Mouse (Mus musculus): ENCODE data around the gene Irf7.
A peak's percentile ranks its signal among the peaks of the same experiment; 100 is the strongest.

Irf7 gene

DNA sequence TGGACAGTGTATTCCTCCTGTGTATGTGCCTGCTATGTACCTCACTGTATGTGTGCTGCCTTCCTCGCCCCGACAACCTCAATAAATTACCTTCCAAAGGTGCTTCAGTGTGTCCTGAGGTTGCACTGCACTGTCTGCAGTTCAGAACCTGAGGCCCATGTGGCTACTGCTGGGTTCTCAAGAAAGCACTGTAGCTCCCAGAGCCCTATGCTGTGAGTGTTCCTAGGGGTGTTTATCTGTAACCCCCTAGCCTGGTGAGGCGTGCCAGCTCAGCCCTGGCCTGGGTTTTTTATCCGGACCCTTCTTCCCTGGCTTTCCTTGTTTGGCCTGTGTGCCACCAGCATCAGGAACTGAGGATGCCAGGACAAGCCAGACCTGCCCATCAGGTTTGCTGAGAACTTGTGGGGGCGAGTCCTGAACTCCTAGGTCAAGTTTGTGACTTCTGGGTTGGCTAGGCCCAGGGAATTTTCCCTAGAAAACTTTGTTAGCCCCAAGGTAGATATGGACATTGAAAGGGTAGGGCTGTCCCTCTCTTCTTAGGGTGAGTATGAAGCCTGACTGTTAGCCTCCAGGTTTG lies 47.6 kb downstream of the Irf7 start:
- no peak for DNase-seq

DNA sequence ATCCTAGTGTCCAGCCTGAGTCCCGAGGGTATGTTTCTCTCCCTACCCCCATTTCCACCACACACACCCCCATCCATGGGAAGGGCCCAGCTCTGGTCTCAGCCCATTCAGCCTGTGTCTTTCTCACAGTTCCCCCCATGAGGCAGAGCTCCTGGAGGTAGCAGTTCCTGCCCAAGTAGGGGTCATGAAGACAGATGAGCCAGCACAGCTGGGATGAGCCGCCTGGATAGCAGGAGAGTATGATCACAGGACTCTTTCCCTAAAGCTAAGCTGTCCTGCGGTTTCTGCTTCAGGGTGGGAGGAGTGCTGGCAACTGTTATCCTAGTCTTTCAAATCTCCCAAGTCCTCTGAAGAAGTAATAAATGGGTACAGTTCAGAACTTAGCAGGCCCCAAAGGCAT lies 48.1 kb downstream of the Irf7 start:
- DNase-seq = no peak

DNA sequence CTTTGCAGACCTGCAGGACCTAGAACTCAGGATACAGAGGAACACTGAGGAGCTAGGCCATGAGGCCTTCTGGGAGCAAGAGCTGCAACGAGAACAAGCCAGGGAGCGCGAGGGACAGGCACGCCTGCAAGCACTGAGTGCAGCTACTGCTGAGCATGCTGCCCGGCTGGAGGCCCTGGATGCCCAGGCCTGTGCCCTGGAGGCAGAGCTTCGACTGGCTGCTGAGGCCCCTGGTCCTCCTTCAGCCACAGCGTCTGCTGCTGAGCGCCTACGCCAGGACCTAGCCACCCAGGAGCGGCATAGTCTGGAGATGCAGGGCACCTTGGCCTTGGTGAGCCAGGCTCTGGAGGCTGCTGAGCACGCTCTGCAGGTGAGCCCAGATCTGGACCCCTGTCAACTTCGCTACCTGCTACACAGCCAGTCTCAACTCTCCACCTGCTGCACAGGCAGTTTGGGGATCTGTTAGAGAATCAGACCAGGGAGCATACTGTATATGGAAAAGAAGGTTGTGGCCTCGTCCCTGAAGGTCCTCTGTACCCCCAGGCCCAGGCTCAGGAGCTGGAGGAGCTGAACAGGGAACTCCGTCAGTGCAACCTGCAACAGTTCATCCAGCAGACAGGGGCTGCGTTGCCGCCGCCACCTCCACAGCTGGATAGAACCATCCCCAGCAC lies 48.8 kb downstream of the Irf7 start:
- DNase-seq = no peak

DNA sequence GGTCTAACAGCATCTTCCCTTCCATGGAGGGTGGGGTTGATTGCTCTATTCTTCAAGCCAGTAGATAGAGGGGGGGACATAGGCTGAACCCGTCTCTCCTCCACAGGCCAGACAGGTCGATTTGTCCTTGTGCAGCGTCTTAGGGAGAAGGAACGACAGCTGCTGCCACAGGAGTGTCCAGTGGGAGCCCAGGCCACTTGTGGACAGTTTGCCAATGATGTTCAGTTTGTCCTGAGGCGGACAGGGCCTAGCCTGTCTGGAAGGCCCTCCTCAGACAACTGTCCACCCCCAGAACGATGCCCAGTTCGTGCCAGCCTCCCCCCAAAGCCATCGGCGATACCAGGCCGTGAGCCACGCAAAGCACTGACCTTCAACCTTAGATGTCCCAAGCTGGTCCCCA lies 49.4 kb downstream of the Irf7 start:
- DNase-seq = no peak

DNA sequence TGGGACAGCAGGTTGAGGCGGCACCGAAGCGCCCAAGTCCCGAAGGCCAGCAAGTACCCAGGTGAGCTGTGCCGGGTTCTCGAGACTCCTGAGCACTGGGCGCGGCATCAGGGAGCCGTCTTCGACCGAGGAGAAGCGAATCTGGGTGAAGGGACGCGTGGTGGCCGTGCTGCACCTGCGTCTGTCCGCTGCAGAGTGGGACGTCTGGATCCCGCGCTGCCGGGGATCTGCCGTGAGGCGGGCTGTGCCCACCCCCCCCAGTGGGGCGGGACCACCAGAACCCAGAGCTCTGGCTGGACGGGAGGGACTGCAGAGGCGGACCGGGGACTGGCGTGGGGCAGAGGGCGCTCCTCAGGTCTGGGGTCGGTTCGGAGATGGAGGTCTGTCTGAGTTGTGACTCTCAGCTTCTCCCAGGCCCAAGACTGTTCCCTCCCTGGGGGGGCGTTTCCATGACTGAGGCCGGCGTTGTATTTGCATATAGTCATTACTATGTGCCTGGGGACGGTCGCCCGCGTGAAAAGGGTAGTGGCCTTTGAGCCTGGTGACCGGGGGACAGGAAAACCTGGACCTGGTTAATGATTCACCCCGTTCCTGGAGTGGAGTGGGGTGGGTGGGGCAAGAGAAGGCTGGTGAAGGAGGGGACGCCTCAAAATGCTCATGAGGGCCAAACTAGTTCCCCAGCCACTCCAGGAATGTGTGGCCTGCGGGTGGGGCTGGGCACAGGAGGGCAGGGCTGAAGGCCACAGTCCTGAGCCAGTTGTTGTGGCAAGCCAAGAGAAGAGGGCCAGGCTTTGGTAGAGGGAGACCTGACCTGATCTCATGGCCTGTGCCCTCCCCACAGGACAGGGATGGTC lies 50.2 kb downstream of the Irf7 start:
- peak; percentile 40 for DNase-seq

DNA sequence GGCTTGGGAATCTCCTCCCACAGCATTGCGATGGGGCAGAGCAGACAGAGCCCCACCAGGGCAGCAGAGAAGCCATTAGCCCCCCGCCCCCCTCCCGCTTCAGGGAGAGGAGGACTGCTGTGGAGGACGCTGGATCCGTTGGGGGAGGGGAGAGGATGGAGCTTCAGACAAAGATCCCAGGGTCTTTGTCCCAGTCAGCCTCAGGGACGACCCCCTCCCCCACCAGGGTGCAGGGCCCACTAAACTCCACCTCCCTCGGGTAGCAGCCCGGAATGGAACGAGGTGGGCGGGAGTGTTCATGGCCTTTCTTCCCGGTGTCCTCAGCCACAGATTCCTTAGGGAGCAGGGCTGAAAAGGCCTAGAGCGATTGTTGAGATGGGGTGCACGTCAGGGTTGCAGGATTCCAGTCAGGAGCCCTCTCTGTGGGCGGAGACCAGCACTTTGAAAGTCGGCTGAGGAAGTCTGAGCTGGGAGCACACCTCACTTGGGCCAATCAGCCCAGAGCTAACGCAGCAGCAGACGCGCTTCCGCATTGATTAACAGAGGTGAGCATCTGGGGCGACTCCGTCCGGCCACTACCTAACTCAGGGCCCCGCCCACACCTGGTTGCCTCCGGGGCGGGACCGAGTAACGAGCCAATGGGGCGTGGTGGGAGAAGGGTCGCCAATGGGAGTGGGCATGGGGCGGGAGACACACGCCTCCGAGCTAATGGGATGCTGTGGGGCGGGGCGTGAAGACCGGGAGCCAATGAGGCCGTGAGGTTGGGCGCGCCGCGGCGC lies 51.0 kb downstream of the Irf7 start, which contains the start of gene Rassf7:
TSS of gene Rassf7 (plus strand) at position 760 of the 779 bp plus-strand sequence.
- peak; percentile 91 for DNase-seq

DNA sequence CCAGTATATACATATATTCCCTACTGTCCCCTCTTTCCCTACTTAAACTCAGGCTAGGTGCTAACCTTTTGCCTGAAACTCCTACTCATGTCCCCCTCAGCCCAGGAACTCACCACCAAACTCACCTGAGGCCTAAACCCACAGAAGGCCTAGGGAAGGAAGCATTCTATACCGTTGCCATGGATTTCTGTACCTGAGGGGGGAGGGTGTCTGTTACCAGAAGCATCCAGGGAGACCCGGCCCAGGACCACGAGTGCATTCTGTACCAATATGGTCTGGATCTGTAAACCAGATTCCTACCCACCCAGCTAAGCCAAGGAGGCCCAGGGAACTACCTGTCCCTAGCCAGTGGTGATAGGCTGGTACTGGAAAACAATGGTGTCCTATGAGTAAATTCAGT lies 52.0 kb downstream of the Irf7 start:
- DNase-seq = peak; percentile 11

DNA sequence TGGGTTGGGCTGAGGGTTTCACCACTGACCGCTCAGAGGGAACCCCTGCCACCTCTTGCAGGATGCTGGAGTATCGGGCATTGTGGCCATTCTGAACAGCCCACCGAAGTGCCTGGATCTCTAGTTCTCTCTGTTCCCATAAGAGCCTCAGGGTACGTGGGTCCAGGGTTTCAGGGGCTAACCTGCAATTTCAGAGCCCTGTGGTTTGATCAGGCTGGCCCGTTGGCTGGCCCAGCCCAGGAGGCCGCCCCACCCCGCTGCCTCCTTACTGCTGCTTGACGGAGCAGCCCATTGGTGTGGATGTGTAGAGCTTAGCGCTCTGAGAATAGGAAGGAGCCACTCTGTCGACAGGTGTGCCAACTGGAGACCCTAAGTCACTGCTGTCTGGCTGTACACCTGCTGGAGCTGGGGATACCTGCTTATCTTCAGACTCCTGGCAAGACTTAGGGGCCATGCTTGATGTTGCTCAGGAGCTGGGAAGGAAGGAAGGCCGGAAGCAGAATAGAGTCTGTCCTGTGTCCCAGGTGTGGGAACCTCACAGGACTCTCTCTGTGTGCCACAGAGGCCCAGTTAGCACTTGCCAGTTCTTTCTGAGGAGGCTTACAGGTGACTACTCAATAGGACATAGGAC lies 52.6 kb downstream of the Irf7 start, which contains the start of gene Lmntd2:
TSS of gene Lmntd2 (minus strand) at position 476 of the 631 bp plus-strand sequence.
- peak; percentile 15 for DNase-seq

DNA sequence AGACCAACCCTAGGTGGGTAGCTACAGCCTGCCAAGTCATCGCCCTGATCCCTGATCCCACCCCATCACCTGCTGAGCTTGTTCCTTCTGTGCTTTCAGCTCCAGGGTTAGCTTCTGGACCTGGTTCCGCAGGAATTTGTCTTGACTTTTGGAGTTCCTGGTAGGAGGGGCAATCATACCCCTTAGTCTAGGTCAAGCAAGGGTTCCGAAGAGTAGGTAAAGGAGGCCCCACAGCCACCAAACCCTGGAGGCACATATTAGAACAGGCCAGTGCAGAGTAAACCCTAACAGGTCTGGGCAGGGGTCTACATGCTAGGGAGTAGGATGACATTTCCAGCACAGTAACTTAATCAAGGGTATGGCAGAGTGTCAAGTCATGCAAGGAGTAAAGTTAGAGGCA lies 53.1 kb downstream of the Irf7 start:
- no peak for DNase-seq
